Mouse (Mus musculus) CH12.LX (cell line): ENCODE results near the gene Mrps30. TPM values are rescaled to one million over a fixed set of nuclear protein-coding genes. Genes with fewer than 3 reads are reported as not detected.

Experiments
- DNase-seq: peaks from one replicate; pipeline ENCODE4 v3.0.0-alpha.2; 2013; ENCODE audit errors: extremely low read depth
- H3K27ac ChIP-seq: 2 replicates; pipeline ENCODE4 v1.5.1; 2012; ENCODE audit warnings: low read depth, mild to moderate bottlenecking, control low read depth, moderate library complexity; ENCODE audit not compliant: insufficient read depth
- H3K27me3 ChIP-seq: replicated peaks from 2 replicates; pipeline ENCODE3; 2012; ENCODE audit warnings: inconsistent platforms
- H3K36me3 ChIP-seq, 2 experiments: replicated peaks in 1 of 2; 2 replicates each; pipeline versions ENCODE3 to v1.6.1; 2012; ENCODE audit warnings: inconsistent platforms in 1 of 2, low read length in 1 of 2, mild to moderate bottlenecking in 1 of 2, mixed read lengths in 1 of 2, moderate library complexity in 1 of 2; ENCODE audit not compliant: control insufficient read depth in 1 of 2, insufficient read depth in 1 of 2
- H3K4me1 ChIP-seq, 2 experiments: 2 replicates each; pipeline ENCODE4 v1.6.1; 2012; ENCODE audit warnings: inconsistent platforms in 1 of 2, moderate library complexity in 1 of 2; ENCODE audit not compliant: insufficient read depth in 2 of 2, control insufficient read depth in 1 of 2
- H3K4me2 ChIP-seq: 2 replicates; pipeline ENCODE4 v1.6.1; 2012; ENCODE audit warnings: low read depth, mild to moderate bottlenecking, control low read depth; ENCODE audit not compliant: poor library complexity, insufficient read depth, severe bottlenecking
- H3K4me3 ChIP-seq, 3 experiments: fragments of 150-350 bp in 1 of 3; sonication (generic) in 1 of 3; replicated peaks in 1 of 3; 2 replicates each; pipeline versions ENCODE3 to v1.5.1; 2011 to 2012; ENCODE audit warnings: low read depth in 2 of 3, low read length in 2 of 3, mild to moderate bottlenecking in 2 of 3, moderate library complexity in 2 of 3, control low read depth in 1 of 3, improper control_type of control experiment in 1 of 3, inconsistent platforms in 1 of 3, mixed read lengths in 1 of 3; ENCODE audit not compliant: poor library complexity in 1 of 3
- H3K79me2 ChIP-seq: replicated peaks from 2 replicates; pipeline ENCODE4 v1.6.1; 2012; ENCODE audit warnings: mild to moderate bottlenecking, moderate library complexity; ENCODE audit not compliant: control insufficient read depth, poor library complexity, insufficient read depth, severe bottlenecking; ENCODE audit errors: extremely low read depth
- H3K9ac ChIP-seq: 2 replicates; pipeline ENCODE4 v1.6.1; 2012; ENCODE audit warnings: low read depth, mild to moderate bottlenecking, control low read depth, moderate library complexity; ENCODE audit not compliant: insufficient read depth
- H3K9me3 ChIP-seq: replicated peaks from 2 replicates; pipeline ENCODE3; 2012; ENCODE audit warnings: low read length, inconsistent platforms, mixed read lengths
- CHD2 ChIP-seq: IDR thresholded peaks from 2 replicates; pipeline ENCODE4 v1.6.1; 2011; ENCODE audit warnings: low read length, improper control_type of control experiment
- CTCF ChIP-seq, 2 experiments: IDR thresholded peaks in 1 of 2; conservative IDR thresholded peaks in 1 of 2; 2 replicates each; pipeline ENCODE4 v1.5.1; 2011 to 2012; ENCODE audit warnings: low read depth in 2 of 2, low read length in 2 of 2, improper control_type of control experiment in 1 of 2, inconsistent platforms in 1 of 2, mild to moderate bottlenecking in 1 of 2, moderate library complexity in 1 of 2
- E2F4 ChIP-seq: IDR thresholded peaks from 2 replicates; pipeline ENCODE4 v1.6.1; 2011; ENCODE audit warnings: low read depth, low read length, improper control_type of control experiment; ENCODE audit not compliant: insufficient replicate concordance
- ELF1 ChIP-seq: IDR thresholded peaks from 2 replicates; pipeline ENCODE4 v1.6.1; 2014; ENCODE audit warnings: low read depth, mild to moderate bottlenecking, inconsistent platforms, low read length, improper control_type of control experiment
- JUND ChIP-seq: conservative IDR thresholded peaks from 2 replicates; pipeline ENCODE4 v1.6.1; 2011; ENCODE audit warnings: low read depth, low read length, improper control_type of control experiment
- KAT2A ChIP-seq: IDR thresholded peaks from 2 replicates; pipeline ENCODE4 v1.6.1; 2012; ENCODE audit warnings: low read length, improper control_type of control experiment, inconsistent platforms; ENCODE audit not compliant: insufficient replicate concordance
- MAFK ChIP-seq: IDR thresholded peaks from 2 replicates; pipeline ENCODE4 v1.6.1; 2011; ENCODE audit warnings: low read length, improper control_type of control experiment; ENCODE audit not compliant: insufficient replicate concordance
- MAX ChIP-seq: IDR thresholded peaks from 2 replicates; pipeline ENCODE4 v1.6.1; 2011; ENCODE audit warnings: low read length, improper control_type of control experiment
- MAZ ChIP-seq: IDR thresholded peaks from 2 replicates; pipeline ENCODE4 v1.6.1; 2012; ENCODE audit warnings: low read depth, mild to moderate bottlenecking, inconsistent platforms, low read length, improper control_type of control experiment, moderate library complexity
- MEF2A ChIP-seq: IDR thresholded peaks from 2 replicates; pipeline ENCODE4 v1.6.1; 2014; ENCODE audit warnings: low read depth, mild to moderate bottlenecking, inconsistent platforms, low read length, improper control_type of control experiment, borderline replicate concordance
- MYC ChIP-seq: IDR thresholded peaks from 2 replicates; pipeline ENCODE4 v1.6.1; 2011; ENCODE audit warnings: low read depth, mild to moderate bottlenecking, improper control_type of control experiment, low read length
- NRF1 ChIP-seq: IDR thresholded peaks from 2 replicates; pipeline ENCODE4 v1.6.1; 2014; ENCODE audit warnings: low read depth, mild to moderate bottlenecking, inconsistent platforms, low read length, improper control_type of control experiment, moderate library complexity
- POLR2A ChIP-seq: IDR thresholded peaks from 2 replicates; pipeline ENCODE4 v1.6.1; 2011; ENCODE audit warnings: low read depth, mild to moderate bottlenecking, improper control_type of control experiment, low read length
- POLR2AphosphoS2 ChIP-seq: IDR thresholded peaks from 2 replicates; pipeline ENCODE4 v1.6.1; 2011; ENCODE audit warnings: low read depth, low read length, improper control_type of control experiment
- RAD21 ChIP-seq: IDR thresholded peaks from 2 replicates; pipeline ENCODE4 v1.6.1; 2011; ENCODE audit warnings: low read depth, mild to moderate bottlenecking, low read length, improper control_type of control experiment, moderate library complexity
- SIN3A ChIP-seq: IDR thresholded peaks from 2 replicates; pipeline ENCODE4 v1.6.1; 2012; ENCODE audit warnings: low read length, improper control_type of control experiment, inconsistent platforms
- SMC3 ChIP-seq: IDR thresholded peaks from 2 replicates; pipeline ENCODE4 v1.6.1; 2011; ENCODE audit warnings: low read depth, low read length, improper control_type of control experiment
- TBP ChIP-seq: conservative IDR thresholded peaks from 2 replicates; pipeline ENCODE4 v1.6.1; 2011; ENCODE audit warnings: low read depth, low read length, improper control_type of control experiment
- TCF12 ChIP-seq: IDR thresholded peaks from 2 replicates; pipeline ENCODE4 v1.6.1; 2014; ENCODE audit warnings: low read depth, mild to moderate bottlenecking, inconsistent platforms, low read length, improper control_type of control experiment
- USF2 ChIP-seq: conservative IDR thresholded peaks from 2 replicates; pipeline ENCODE4 v1.6.1; 2011; ENCODE audit warnings: low read depth, low read length, improper control_type of control experiment
- ZC3H11A ChIP-seq: IDR thresholded peaks from 2 replicates; pipeline ENCODE4 v1.6.1; 2012; ENCODE audit warnings: low read depth, mild to moderate bottlenecking, inconsistent platforms, low read length, improper control_type of control experiment
- ZKSCAN1 ChIP-seq: IDR thresholded peaks from 2 replicates; pipeline ENCODE4 v1.6.1; 2012; ENCODE audit warnings: low read depth, inconsistent platforms, low read length, improper control_type of control experiment, borderline replicate concordance
- ZMIZ1 ChIP-seq: IDR thresholded peaks from 2 replicates; pipeline ENCODE4 v1.6.1; 2012; ENCODE audit warnings: low read depth, mild to moderate bottlenecking, inconsistent platforms, low read length, improper control_type of control experiment
- ZNF384 ChIP-seq: IDR thresholded peaks from 2 replicates; pipeline ENCODE4 v1.6.1; 2012; ENCODE audit warnings: low read depth, low read length, improper control_type of control experiment, inconsistent platforms
- dilution Hi-C: fragments of 300-500 bp; cut with MboI; formaldehyde crosslinking; loops from 2 replicates; pipeline ENCODE4 v1.14.3; 2020; ENCODE audit warnings: low sequenced_read_pairs; ENCODE audit not compliant: extremely low pct_unique_long_range_greater_than_20kb, extremely low pct_ligation_motif_present
- in situ Hi-C: fragments of 300-500 bp; cut with MboI; formaldehyde crosslinking; loops from 3 replicates; pipeline ENCODE4 v1.14.3; 2019; ENCODE audit warnings: low sequenced_read_pairs, low pct_ligation_motif_present, low pct_unique_long_range_greater_than_20kb, mixed read lengths
- polyA plus RNA-seq: library from polyadenylated mRNA; unstranded; fragments of >175 nt; gene quantifications from 2 replicates; pipeline ENCODE4 v1.2.1, GENCODE M21; 2012; ENCODE audit warnings: low read depth; ENCODE audit not compliant: insufficient read length
- total RNA-seq, 2 experiments: library from RNA; depleted of rRNA; stranded (reverse); fragments of 300-350 nt in 1 of 2; fragments of >200 nt in 1 of 2; gene quantifications; 2 replicates each; pipeline ENCODE4 v1.2.3; 2012 to 2014

Gene Mrps30
- total and polyA plus RNA-seq, 3 experiments, result 35.5 to 48.7 (median 36.6) TPM

DNA sequence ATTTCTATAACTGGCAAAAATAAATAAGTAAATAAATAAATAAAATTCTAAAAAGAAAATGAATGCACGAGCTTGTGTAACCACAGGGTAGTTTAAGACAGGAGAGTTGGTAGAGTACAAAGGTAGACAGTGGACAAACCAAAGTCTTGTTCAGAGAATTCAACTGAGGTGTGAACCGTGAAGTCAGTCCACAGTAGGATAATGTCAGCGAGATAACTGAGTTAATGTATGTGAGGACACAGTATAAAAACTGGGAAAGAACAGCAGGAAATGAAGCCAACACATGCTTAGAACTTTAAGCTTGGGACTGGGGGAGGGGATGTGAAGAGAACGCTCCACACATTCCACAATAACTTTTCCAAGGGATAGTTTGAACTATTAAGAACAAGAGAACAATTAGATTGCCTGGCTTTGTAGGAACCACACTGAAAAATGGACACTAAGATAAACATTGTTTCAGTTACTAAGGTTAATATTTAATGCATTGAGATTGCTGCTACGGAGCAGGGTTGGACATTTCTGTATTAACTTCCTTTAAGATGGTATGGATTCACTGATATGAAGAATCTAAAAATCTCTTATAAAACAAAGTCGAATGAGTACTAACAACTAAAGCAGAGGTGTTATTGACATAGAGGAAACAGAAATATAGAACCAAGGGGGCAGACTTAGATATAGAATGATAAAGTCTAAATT, 24.4 kb upstream of the Mrps30 start:
- Histone ChIP-seq H3K4me1 (peaks cover 0 to 4% of the 10 kb centered on the region in 2 experiments; a peak in 1 of 4 replicates), H3K27ac (no peak overlapping the region), H3K4me2 (no peak overlapping the region), H3K4me3 (no peak overlapping the region), H3K79me2 (no peaks in the 10 kb centered on the region), H3K9ac (no peak overlapping the region), H3K9me3 (no peaks in the 10 kb centered on the region), H3K27me3 (no peaks in the 10 kb centered on the region)
- dilution Hi-C loops, result no loop called here
- in situ Hi-C loops, result loop anchor here (25.0 kb wide), 1 partner anchor 951 kb away; no protein-coding TSS in a partner anchor
- DNase-seq, result no peak
- no peak for TF ChIP-seq MAZ
- no peak for TF ChIP-seq MAX
- no peak for TF ChIP-seq JUND
- TF ChIP-seq, all 38 proteins: peak for 0
- H3K36me3 ChIP-seq, result no peaks in the 10 kb centered on the region

- H3K9ac ChIP-seq, result no peak overlapping the region
- in situ Hi-C loops, result loop anchor here (25.0 kb wide), 1 partner anchor 959 kb away; no protein-coding TSS in a partner anchor
- no peaks in the 10 kb centered on the region for H3K4me1 ChIP-seq
- H3K4me2 ChIP-seq, result no peak overlapping the region
- H3K27me3 ChIP-seq, result no peaks in the 10 kb centered on the region
- DNase-seq, result no peak
- no peak for TF ChIP-seq USF2
- no peak for TF ChIP-seq ELF1
- TF ChIP-seq CHD2, result no peak
- TF ChIP-seq ZNF384, result no peak
- TF ChIP-seq SMC3, result peak; percentile 72
- no peak for TF ChIP-seq TCF12
- TF ChIP-seq MAFK, result peak; percentile 72; the same call in 1 of the 2 replicates
- TF ChIP-seq RAD21, result peak; percentile 93
- TF ChIP-seq E2F4, result no peak
- peak in 1 of 2 experiments; percentile 80; a peak in 2 of 4 replicates for TF ChIP-seq CTCF (conservative IDR thresholded peaks at IDR 0.05 in 1 of 2, IDR thresholded peaks at IDR 0.05 in 1 of 2; ENCODE audit: low read depth in 2 of 2, low read length in 2 of 2)
- no peak for TF ChIP-seq MAZ
- TF ChIP-seq KAT2A, result no peak
- TF ChIP-seq MEF2A, result no peak
- TF ChIP-seq NRF1, result no peak
- no peak for TF ChIP-seq POLR2AphosphoS2
- no peak for TF ChIP-seq ZKSCAN1
- peak; percentile 37; the same call in 1 of the 2 replicates for TF ChIP-seq ZC3H11A
- TF ChIP-seq MAX, result no peak
- TF ChIP-seq ZMIZ1, result no peak
- TF ChIP-seq SIN3A, result no peak
- TF ChIP-seq MYC, result no peak
- no peak for TF ChIP-seq TBP
- no peak for TF ChIP-seq POLR2A
- H3K79me2 ChIP-seq, result no peaks in the 10 kb centered on the region
- H3K36me3 ChIP-seq, result no peaks in the 10 kb centered on the region
- no peaks in the 10 kb centered on the region for H3K9me3 ChIP-seq
- H3K27ac ChIP-seq, result no peak overlapping the region
- dilution Hi-C loops, result no loop called here
- H3K4me3 ChIP-seq, result no peak overlapping the region
Measured at GRCm38 (mm10) chr13:118403544-118403943, 16.5 kb upstream of the Mrps30 start.
